In genomic region chr12:34212162-34212561, GRCm38 (mm10) we compare ENCODE assay signal across 23 mouse cellular contexts.
DNase-seq lines count a peak whose midpoint lies in the region; ATAC-seq and TF ChIP-seq lines count a peak whose summit lies in the region.
"Had no signal": no experiment of that assay in that cellular context is flagged by ENCODE, and none has a peak within 500 bp of the region (broad histone marks: within the 10 kb centered on the region; RNA-seq: fewer than 3 reads in every experiment).

No protein-coding gene starts in this region.

- H3K27me3 ChIP-seq in CH12.LX (replicated peaks) = no peaks in the 10 kb centered on the region
- H3K27me3 ChIP-seq: embryonic facial prominence, embryonic 12.5 days; forebrain, embryonic 13.5 days; Patski had no signal

- TF ChIP-seq POLR2A in CH12.LX (IDR thresholded peaks at IDR 0.05; ENCODE audit: low read depth, low read length) = no peak

- DNase-seq in CH12.LX (ENCODE audit: extremely low read depth) = no peak
- DNase-seq in spleen, postnatal 10 days (ENCODE audit: low spot score in 2 of 2) = no peak
- DNase-seq in cerebellum, adult 9-10 months = no peak
- no peak for DNase-seq in embryo, embryonic 10 days (ENCODE audit: low spot score)
- no peak for DNase-seq in T-cell, adult 2 months (ENCODE audit: low spot score)
- DNase-seq: adrenal gland, adult 2 months; adrenal gland, postnatal 10 days; adrenal gland, postnatal 25 days; B cell, adult 2 months; cerebellum, adult 11 months; cerebellum, adult 18-20 months; cerebellum, adult 8-10 months; cerebellum, postnatal 10 days; cerebellum, postnatal 25 days had no signal

- no peaks in the 10 kb centered on the region for H3K79me2 ChIP-seq in CH12.LX (replicated peaks; ENCODE audit: control insufficient read depth, extremely low read depth, insufficient read depth, poor library complexity, severe bottlenecking)

- TF ChIP-seq CTCF in CH12.LX (conservative IDR thresholded peaks at IDR 0.05 in 1 of 2, IDR thresholded peaks at IDR 0.05 in 1 of 2; ENCODE audit: low read depth in 2 of 2, low read length in 2 of 2) = no peak

- H3K9me3 ChIP-seq in CH12.LX (replicated peaks; ENCODE audit: low read length) = no peaks in the 10 kb centered on the region
- H3K9me3 ChIP-seq: embryonic facial prominence, embryonic 10.5 days; embryonic facial prominence, embryonic 12.5 days; forebrain, embryonic 13.5 days had no signal

- peak overlapping the region; percentile 44; the same call in 1 of the 2 replicates for H3K4me2 ChIP-seq in CH12.LX (ENCODE audit: insufficient read depth, low read depth, poor library complexity, severe bottlenecking)
- H3K4me2 ChIP-seq: embryonic facial prominence, embryonic 12.5 days; forebrain, embryonic 13.5 days had no signal

- ATAC-seq in common myeloid progenitor, adult 5-6 weeks (replicated peaks; ENCODE audit: low read depth, poor library complexity, severe bottlenecking) = peak; percentile 66; the same call in 1 of the 2 replicates
- ATAC-seq in megakaryocyte, adult 5-6 weeks (ENCODE audit: poor library complexity, severe bottlenecking) = 0 out of 2 replicates have a peak, but pooled peaks have one; percentile 30
- 0 out of 2 replicates have a peak, but pooled peaks have one; percentile 44 for ATAC-seq in megakaryocyte-erythroid progenitor cell, adult 5-6 weeks (replicated peaks; ENCODE audit: low FRiP score, low TSS enrichment, poor library complexity, severe bottlenecking)
- ATAC-seq: CD4-positive, CD25-positive, alpha-beta regulatory T cell, adult 4 months; forebrain, embryonic 13.5 days; forebrain, embryonic 16.5 days; Patski had no signal

- H3K4me3 ChIP-seq in CH12.LX (replicated peaks in 1 of 3; ENCODE audit: low read depth in 2 of 3, low read length in 2 of 3, poor library complexity in 1 of 3) = no peak overlapping the region
- H3K4me3 ChIP-seq: embryonic facial prominence, embryonic 10.5 days; embryonic facial prominence, embryonic 12.5 days; forebrain, embryonic 13.5 days had no signal

- no peak overlapping the region for H3K27ac ChIP-seq in CH12.LX (ENCODE audit: insufficient read depth, low read depth)
- H3K27ac ChIP-seq: embryonic facial prominence, embryonic 12.5 days; forebrain, embryonic 13.5 days had no signal

- no peaks in the 10 kb centered on the region for H3K36me3 ChIP-seq in CH12.LX (replicated peaks in 1 of 2; ENCODE audit: control insufficient read depth in 1 of 2, insufficient read depth in 1 of 2, low read length in 1 of 2)
- H3K36me3 ChIP-seq: embryonic facial prominence, embryonic 10.5 days; embryonic facial prominence, embryonic 12.5 days had no signal

- in situ Hi-C loops in CH12.LX (cut with MboI; ENCODE audit: low pct_ligation_motif_present, low pct_unique_long_range_greater_than_20kb, low sequenced_read_pairs) = no loop called here

- H3K9ac ChIP-seq in CH12.LX (ENCODE audit: insufficient read depth, low read depth) = no peak overlapping the region
- H3K9ac ChIP-seq: embryonic facial prominence, embryonic 12.5 days; forebrain, embryonic 13.5 days had no signal

- TF ChIP-seq RAD21 in CH12.LX (IDR thresholded peaks at IDR 0.05; ENCODE audit: low read depth, low read length) = no peak

- no peaks in the 10 kb centered on the region for H3K4me1 ChIP-seq in CH12.LX (ENCODE audit: control insufficient read depth in 1 of 2, insufficient read depth in 2 of 2)
- H3K4me1 ChIP-seq: forebrain, embryonic 13.5 days had no signal

- dilution Hi-C loops in CH12.LX (cut with MboI; ENCODE audit: extremely low pct_ligation_motif_present, extremely low pct_unique_long_range_greater_than_20kb, low sequenced_read_pairs) = no loop called here

- TF ChIP-seq EP300 in CH12.LX (IDR thresholded peaks at IDR 0.05; ENCODE audit: low read length) = no peak

TF ChIP-seq in CH12.LX, 34 proteins besides CTCF, POLR2A, EP300 and RAD21:
- TF ChIP-seq SMC3 (IDR thresholded peaks at IDR 0.05; ENCODE audit: low read depth, low read length) (no peak), ETS1 (conservative IDR thresholded peaks at IDR 0.05; ENCODE audit: low read depth, low read length) (no peak), MAFK (IDR thresholded peaks at IDR 0.05; ENCODE audit: insufficient replicate concordance, low read length) (no peak), JUND (conservative IDR thresholded peaks at IDR 0.05; ENCODE audit: low read depth, low read length) (no peak), BHLHE40 (IDR thresholded peaks at IDR 0.05; ENCODE audit: low read depth, low read length) (no peak), TBP (conservative IDR thresholded peaks at IDR 0.05; ENCODE audit: low read depth, low read length) (no peak)
